Mouse (Mus musculus): ENCODE data around the gene Shisal2a. TPM values are rescaled to one million over a fixed set of nuclear protein-coding genes. Genes with fewer than 3 reads are reported as not detected.

Gene Shisal2a
- polyA plus RNA-seq, 1 experiment from 2014 or later, result 2.0 TPM

GRCm38 (mm10) chr4:108323588-108323987 lies 59.6 kb downstream of the Shisal2a start:
- Histone ChIP-seq H3K27ac (ENCODE audit: low read depth, low read length) (no peak overlapping the region), H3K4me3 (ENCODE audit: low read depth, low read length) (no peak overlapping the region), H3K4me1 (replicated peaks; ENCODE audit: control insufficient read depth, insufficient read depth, low read length) (no peaks in the 10 kb centered on the region), H3K9ac (ENCODE audit: low read depth, low read length) (no peak overlapping the region), H3K36me3 (ENCODE audit: control insufficient read depth, insufficient read depth, low read length) (no peaks in the 10 kb centered on the region), H3K27me3 (ENCODE audit: control insufficient read depth, insufficient read depth, low read length) (no peaks in the 10 kb centered on the region), H3K4me2 (replicated peaks; ENCODE audit: low read depth, low read length) (no peak overlapping the region), H3K9me3 (ENCODE audit: control insufficient read depth, low read length) (no peaks in the 10 kb centered on the region)
- ATAC-seq (ENCODE audit: low FRiP score) (no peak), DNase-seq (ENCODE audit: low spot score) (no peak)
- 72% methylated on average over 5 of the region's 5 CpGs for WGBS

DNA sequence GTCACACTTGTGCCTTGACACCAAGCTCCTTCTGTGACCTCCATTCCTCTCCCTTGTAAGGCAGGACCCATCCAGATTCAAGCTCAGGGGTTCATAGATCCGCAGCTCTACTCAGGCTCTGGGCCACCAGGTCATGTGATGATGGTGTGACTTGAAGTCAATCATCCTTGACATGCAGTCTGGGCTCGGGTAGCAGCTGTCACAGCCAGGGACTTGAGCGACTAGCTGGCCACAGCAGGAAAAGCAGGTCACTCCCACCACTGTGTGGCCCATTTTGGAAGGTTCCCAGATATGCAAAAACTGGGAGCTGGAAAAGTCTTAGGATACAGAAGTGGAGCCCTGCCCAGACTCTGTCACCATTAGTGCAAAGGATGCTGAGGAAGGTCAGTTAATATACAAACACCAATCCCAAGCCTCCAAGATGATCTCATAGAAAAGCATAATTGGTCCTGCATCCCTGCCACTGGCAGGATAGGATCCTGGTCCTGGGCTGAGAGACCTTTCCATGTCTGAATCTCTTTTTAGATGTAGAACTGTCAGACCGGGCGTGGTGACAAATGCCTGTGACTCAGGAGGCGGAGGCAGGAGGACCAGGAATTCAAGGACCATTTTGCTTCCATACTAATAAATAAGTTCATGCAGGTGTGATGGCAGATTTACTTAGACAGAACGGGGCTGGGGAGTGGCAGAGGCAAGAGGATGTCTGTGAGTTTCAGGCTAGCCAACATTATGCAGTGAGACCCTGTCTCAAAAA lies 62.3 kb downstream of the Shisal2a start:
- Histone ChIP-seq H3K4me1 (replicated peaks; ENCODE audit: control insufficient read depth, insufficient read depth, low read length) (no peaks in the 10 kb centered on the region), H3K9me3 (ENCODE audit: control insufficient read depth, low read length) (no peaks in the 10 kb centered on the region), H3K9ac (ENCODE audit: low read depth, low read length) (no peak overlapping the region), H3K4me2 (replicated peaks; ENCODE audit: low read depth, low read length) (no peak overlapping the region), H3K36me3 (ENCODE audit: control insufficient read depth, insufficient read depth, low read length) (no peaks in the 10 kb centered on the region), H3K27ac (ENCODE audit: low read depth, low read length) (no peak overlapping the region), H3K27me3 (ENCODE audit: control insufficient read depth, insufficient read depth, low read length) (no peaks in the 10 kb centered on the region), H3K4me3 (ENCODE audit: low read depth, low read length) (no peak overlapping the region)
- ATAC-seq (ENCODE audit: low FRiP score) (no peak), DNase-seq (ENCODE audit: low spot score) (no peak)
- WGBS, result 76% methylated on average over 7 of the region's 7 CpGs

DNA sequence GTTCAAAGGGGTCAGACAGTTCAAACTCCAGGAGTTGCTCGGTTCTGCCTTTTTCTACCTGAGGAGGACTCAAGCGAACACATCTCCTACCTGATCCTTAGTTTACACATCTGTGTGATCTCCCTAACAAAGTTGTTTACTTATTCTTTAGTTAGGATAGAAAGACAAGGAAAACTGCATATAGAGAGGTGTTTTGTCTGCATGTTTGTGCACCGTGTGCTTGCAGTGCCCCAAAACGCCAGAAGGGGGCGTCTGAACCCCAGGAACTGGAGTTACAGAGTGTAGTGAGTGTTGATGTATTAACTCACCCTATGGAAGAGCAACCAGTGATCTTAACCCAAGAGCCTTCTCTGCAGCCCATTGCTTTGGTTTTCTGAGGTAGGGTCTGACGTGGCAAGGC lies 63.4 kb downstream of the Shisal2a start:
- no peak overlapping the region for H3K4me2 ChIP-seq (replicated peaks; ENCODE audit: low read depth, low read length)
- 75% methylated on average over 6 of the region's 6 CpGs for WGBS
- no peak overlapping the region for H3K9ac ChIP-seq (ENCODE audit: low read depth, low read length)
- no peaks in the 10 kb centered on the region for H3K9me3 ChIP-seq (ENCODE audit: control insufficient read depth, low read length)
- DNase-seq (ENCODE audit: low spot score), result peak; percentile 35
- no peaks in the 10 kb centered on the region for H3K4me1 ChIP-seq (replicated peaks; ENCODE audit: control insufficient read depth, insufficient read depth, low read length)
- no peak overlapping the region for H3K4me3 ChIP-seq (ENCODE audit: low read depth, low read length)
- H3K36me3 ChIP-seq (ENCODE audit: control insufficient read depth, insufficient read depth, low read length), result no peaks in the 10 kb centered on the region
- H3K27ac ChIP-seq (ENCODE audit: low read depth, low read length), result no peak overlapping the region
- H3K27me3 ChIP-seq (ENCODE audit: control insufficient read depth, insufficient read depth, low read length), result no peaks in the 10 kb centered on the region
- ATAC-seq (ENCODE audit: low FRiP score), result no peak

GRCm38 (mm10) chr4:108318649-108319615 lies 64.2 kb downstream of the Shisal2a start:
- no peak overlapping the region for H3K4me2 ChIP-seq (replicated peaks; ENCODE audit: low read depth, low read length)
- H3K27me3 ChIP-seq (ENCODE audit: control insufficient read depth, insufficient read depth, low read length), result no peaks in the 10 kb centered on the region
- no peak overlapping the region for H3K4me3 ChIP-seq (ENCODE audit: low read depth, low read length)
- ATAC-seq (ENCODE audit: low FRiP score) (no peak), DNase-seq (ENCODE audit: low spot score) (no peak)
- no peaks in the 10 kb centered on the region for H3K4me1 ChIP-seq (replicated peaks; ENCODE audit: control insufficient read depth, insufficient read depth, low read length)
- no peak overlapping the region for H3K9ac ChIP-seq (ENCODE audit: low read depth, low read length)
- no peak overlapping the region for H3K27ac ChIP-seq (ENCODE audit: low read depth, low read length)
- 72% methylated on average over 7 of the region's 8 CpGs for WGBS
- H3K9me3 ChIP-seq (ENCODE audit: control insufficient read depth, low read length), result no peaks in the 10 kb centered on the region
- no peaks in the 10 kb centered on the region for H3K36me3 ChIP-seq (ENCODE audit: control insufficient read depth, insufficient read depth, low read length)

Other genes starting within 250 kb of the Shisal2a start
- 207 and 224 TPM in 2 replicates for gene Scp2, start 238.4 kb downstream of the Shisal2a start, polyA plus RNA-seq (2014; fragmentation: Nextera tagmentation; extraction: Ambion mirVana)
- gene Echdc2, start 217.9 kb downstream of the Shisal2a start, polyA plus RNA-seq (2014; fragmentation: Nextera tagmentation; extraction: Ambion mirVana), result 13.1 and 14.7 TPM in 2 replicates
- gene Zyg11a, start 165.3 kb downstream of the Shisal2a start, polyA plus RNA-seq (2014; fragmentation: Nextera tagmentation; extraction: Ambion mirVana), result 0.31 TPM in 1 of 2 replicates, not detected in the other
- 18.6 and 22.2 TPM in 2 replicates for gene Zyg11b, start 82.3 kb downstream of the Shisal2a start, polyA plus RNA-seq (2014; fragmentation: Nextera tagmentation; extraction: Ambion mirVana)
- gene Coa7, start 55.2 kb downstream of the Shisal2a start, polyA plus RNA-seq (2014; fragmentation: Nextera tagmentation; extraction: Ambion mirVana), result 42.1 and 53.1 TPM in 2 replicates
- gene Gpx7, start 23.6 kb upstream of the Shisal2a start, polyA plus RNA-seq (2014; fragmentation: Nextera tagmentation; extraction: Ambion mirVana), result 47.3 and 52.8 TPM in 2 replicates
- gene Tut4, start 76.1 kb upstream of the Shisal2a start, polyA plus RNA-seq (2014; fragmentation: Nextera tagmentation; extraction: Ambion mirVana), result 65.8 and 105 TPM in 2 replicates
- 113 and 122 TPM in 2 replicates for gene Prpf38a, start 196.0 kb upstream of the Shisal2a start, polyA plus RNA-seq (2014; fragmentation: Nextera tagmentation; extraction: Ambion mirVana)
- gene Orc1, start 196.1 kb upstream of the Shisal2a start, polyA plus RNA-seq (2014; fragmentation: Nextera tagmentation; extraction: Ambion mirVana), result 10.4 and 15.4 TPM in 2 replicates
- 19.4 and 19.5 TPM in 2 replicates for gene Cc2d1b, start 236.6 kb upstream of the Shisal2a start, polyA plus RNA-seq (2014; fragmentation: Nextera tagmentation; extraction: Ambion mirVana)